Mouse (Mus musculus) heart, embryonic 13.5 days (tissue): ENCODE results near the gene Trmt10c. TPM values are rescaled to one million over a fixed set of nuclear protein-coding genes. Genes with fewer than 3 reads are reported as not detected.

Experiments used
- ATAC-seq: fragments of 200-750 bp; cut with Nextera tagmentation; 2 replicates; pipeline ENCODE4 v1.8.0; 2017; ENCODE audit warnings: moderate TSS enrichment; ENCODE audit not compliant: insufficient number of reproducible peaks, low FRiP score, low TSS enrichment; ENCODE audit errors: extremely low read depth
- H3K27ac ChIP-seq: fragments of 300-500 bp; sonication (generic); replicated peaks from 2 replicates; pipeline ENCODE4 v1.5.1; 2015; ENCODE audit warnings: moderate library complexity, mild to moderate bottlenecking, inconsistent platforms
- H3K27me3 ChIP-seq: fragments of 300-500 bp; sonication (generic); replicated peaks from 2 replicates; pipeline ENCODE4 v1.6.1; 2015; ENCODE audit warnings: mild to moderate bottlenecking, inconsistent platforms
- H3K36me3 ChIP-seq: fragments of 300-500 bp; sonication (generic); 2 replicates; pipeline ENCODE4 v1.6.1; 2015; ENCODE audit warnings: mild to moderate bottlenecking, inconsistent platforms
- H3K4me1 ChIP-seq: fragments of 300-500 bp; sonication (generic); 2 replicates; pipeline ENCODE4 v1.6.1; 2015; ENCODE audit warnings: inconsistent platforms
- H3K4me2 ChIP-seq: fragments of 300-500 bp; sonication (generic); 2 replicates; pipeline ENCODE4 v1.6.1; 2015; ENCODE audit warnings: inconsistent platforms, mild to moderate bottlenecking, moderate library complexity
- H3K4me3 ChIP-seq: fragments of 300-500 bp; sonication (generic); 2 replicates; pipeline ENCODE4 v1.5.1; 2015; ENCODE audit warnings: moderate library complexity, mild to moderate bottlenecking, inconsistent platforms
- H3K9ac ChIP-seq: fragments of 300-500 bp; sonication (generic); 2 replicates; pipeline ENCODE4 v1.6.1; 2015; ENCODE audit warnings: inconsistent platforms, mild to moderate bottlenecking, moderate library complexity
- H3K9me3 ChIP-seq: fragments of 300-500 bp; sonication (generic); 2 replicates; pipeline ENCODE4 v1.6.1; 2016; ENCODE audit warnings: inconsistent platforms
- WGBS: fragments of 180-500 bp; shearing (Covaris S2); methylation state at CpG from one replicate; pipeline ENCODE4 v1.1.7; 2015; ENCODE audit warnings: mixed read lengths; 5-methylcytosine and 5-hydroxymethylcytosine counted together
- microRNA-seq: library from miRNA; unstranded; fragments of <30 nt; microRNA quantifications from one replicate; pipeline ENCODE4, GENCODE M21; 2016
- polyA plus RNA-seq: library from polyadenylated mRNA; unstranded; fragments of >200 nt; fragmentation: Nextera tagmentation; extraction: Ambion mirVana; gene quantifications from 2 replicates; pipeline ENCODE4 v1.2.1, GENCODE M21; 2015

Gene Trmt10c
- polyA plus RNA-seq, 1 experiment from 2014 or later: 18.2 TPM

DNA sequence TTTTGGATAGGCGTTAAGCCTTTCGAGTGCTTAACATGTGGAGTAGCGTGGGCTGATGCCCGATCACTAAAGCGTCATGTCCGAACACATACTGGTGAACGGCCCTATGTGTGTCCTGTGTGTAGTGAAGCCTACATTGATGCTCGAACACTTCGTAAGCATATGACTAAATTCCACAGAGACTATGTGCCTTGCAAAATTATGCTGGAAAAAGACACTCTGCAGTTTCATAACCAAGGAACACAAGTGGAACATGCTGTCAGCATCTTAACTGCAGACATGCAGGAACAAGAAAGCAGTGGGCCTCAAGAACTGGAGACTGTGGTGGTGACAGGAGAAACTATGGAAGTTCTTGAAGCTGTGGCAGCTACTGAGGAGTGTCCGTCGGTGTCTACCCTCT is 30.8 kb downstream of the Trmt10c start:
- no peak overlapping the region for H3K4me3 ChIP-seq
- H3K27me3 ChIP-seq: no peaks in the 10 kb centered on the region
- peaks cover 70% of the 10 kb centered on the region for H3K36me3 ChIP-seq
- no peak overlapping the region for H3K4me2 ChIP-seq
- H3K9me3 ChIP-seq: no peaks in the 10 kb centered on the region
- H3K9ac ChIP-seq: no peak overlapping the region
- no peak overlapping the region for H3K27ac ChIP-seq
- no peak for ATAC-seq
- 85% methylated on average over 11 of the region's 11 CpGs for WGBS
- no peaks in the 10 kb centered on the region for H3K4me1 ChIP-seq

DNA sequence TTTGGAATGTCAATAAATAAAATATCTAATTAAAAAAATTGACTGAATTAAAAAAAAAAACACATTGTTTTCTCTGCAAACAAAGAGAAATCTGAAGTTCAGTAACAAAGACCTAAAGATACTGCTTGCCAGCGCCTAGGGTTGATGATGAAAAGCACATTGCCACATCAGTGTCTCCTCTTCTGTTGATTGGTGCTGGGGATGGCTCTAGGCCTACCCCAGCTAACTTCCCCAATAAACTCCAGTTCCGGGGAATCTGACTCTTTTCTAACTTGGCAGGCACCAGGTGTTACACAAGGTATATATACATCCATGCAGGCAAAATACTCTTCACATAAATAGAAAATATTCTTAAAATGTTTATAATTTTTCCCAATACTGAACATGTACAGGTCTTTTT is 43.4 kb downstream of the Trmt10c start:
- no peak overlapping the region for H3K4me2 ChIP-seq
- ATAC-seq: no peak
- no peaks in the 10 kb centered on the region for H3K9me3 ChIP-seq
- no peaks in the 10 kb centered on the region for H3K4me1 ChIP-seq
- peaks cover 75% of the 10 kb centered on the region for H3K36me3 ChIP-seq
- 93% methylated on average over 2 of the region's 2 CpGs for WGBS
- H3K27me3 ChIP-seq: no peaks in the 10 kb centered on the region
- H3K9ac ChIP-seq: no peak overlapping the region
- no peak overlapping the region for H3K4me3 ChIP-seq
- no peak overlapping the region for H3K27ac ChIP-seq

DNA sequence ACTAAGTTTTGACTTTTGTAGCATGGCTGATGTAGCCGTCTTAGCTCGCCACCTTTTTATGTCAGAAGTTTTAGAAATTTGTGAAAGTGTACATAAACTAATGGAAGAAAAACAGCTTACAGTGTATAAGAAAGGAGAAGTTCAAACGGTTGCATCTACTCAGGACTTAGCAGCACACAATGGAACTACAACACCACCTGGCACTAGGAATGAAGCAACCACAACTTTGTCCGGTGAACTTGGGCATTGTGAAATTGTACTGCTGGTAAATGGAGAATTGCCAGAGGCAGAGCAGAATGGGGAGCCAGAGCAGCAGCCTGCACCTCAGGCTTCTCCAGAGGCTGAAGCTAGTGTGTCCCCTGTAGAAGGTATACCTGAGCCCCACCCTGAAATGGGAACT is 47.3 kb downstream of the Trmt10c start:
- H3K9me3 ChIP-seq: no peaks in the 10 kb centered on the region
- ATAC-seq: no peak
- WGBS: 86% methylated on average over 4 of the region's 4 CpGs
- H3K36me3 ChIP-seq: peaks cover 65% of the 10 kb centered on the region
- H3K27ac ChIP-seq: no peak overlapping the region
- no peak overlapping the region for H3K4me2 ChIP-seq
- no peaks in the 10 kb centered on the region for H3K27me3 ChIP-seq
- H3K9ac ChIP-seq: no peak overlapping the region
- H3K4me1 ChIP-seq: no peaks in the 10 kb centered on the region
- H3K4me3 ChIP-seq: no peak overlapping the region

DNA sequence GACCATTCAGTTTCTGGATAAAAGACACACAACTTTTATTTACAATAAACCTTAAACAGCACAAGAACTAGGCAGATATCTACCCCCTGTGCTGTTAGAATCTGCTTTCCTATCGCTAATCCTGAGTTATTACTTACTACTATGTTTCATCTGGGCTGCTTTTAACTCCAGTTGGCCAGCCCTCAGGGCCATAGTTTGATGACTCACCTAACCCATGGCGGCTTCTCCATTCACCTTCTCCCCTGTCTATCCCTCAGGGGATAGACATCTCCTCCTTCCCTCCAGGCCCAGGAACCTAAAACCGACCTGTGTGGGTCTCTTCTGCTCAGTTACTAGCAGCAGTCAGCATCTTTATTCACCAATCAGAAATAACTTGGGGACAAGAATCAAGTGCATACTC is 51.6 kb downstream of the Trmt10c start:
- no peaks in the 10 kb centered on the region for H3K4me1 ChIP-seq
- WGBS: 91% methylated on average over 3 of the region's 3 CpGs
- H3K4me2 ChIP-seq: no peak overlapping the region
- no peak overlapping the region for H3K9ac ChIP-seq
- no peaks in the 10 kb centered on the region for H3K27me3 ChIP-seq
- ATAC-seq: no peak
- no peaks in the 10 kb centered on the region for H3K9me3 ChIP-seq
- H3K36me3 ChIP-seq: peaks cover 66% of the 10 kb centered on the region
- no peak overlapping the region for H3K4me3 ChIP-seq
- no peak overlapping the region for H3K27ac ChIP-seq

Small RNA genes lying within 50 kb of the gene (microRNA-seq; reads per million reads assigned to microRNA genes)
- gene Gm24047: not detected

Other genes with a start within 250 kb of the Trmt10c start
- 2.1 and 2.5 TPM in 2 replicates for gene Nfkbiz, start 198.9 kb downstream of the Trmt10c start, polyA plus RNA-seq
- gene Nxpe3, start 142.5 kb downstream of the Trmt10c start, polyA plus RNA-seq: 0.53 and 0.59 TPM in 2 replicates
- 7.5 and 9.1 TPM in 2 replicates for gene Cep97, start 103.0 kb downstream of the Trmt10c start, polyA plus RNA-seq
- 547 and 552 TPM in 2 replicates for gene Rpl24, start 71.5 kb downstream of the Trmt10c start, polyA plus RNA-seq
- 10.7 and 11.3 TPM in 2 replicates for gene Zbtb11, start 63.9 kb downstream of the Trmt10c start, polyA plus RNA-seq
- 144 and 158 TPM in 2 replicates for gene Pcnp, start 8.1 kb downstream of the Trmt10c start, polyA plus RNA-seq
- 18.9 and 19.0 TPM in 2 replicates for gene Senp7, start 10.5 kb upstream of the Trmt10c start, polyA plus RNA-seq
- gene Impg2, start 166.5 kb upstream of the Trmt10c start, polyA plus RNA-seq: 0.07 and 0.20 TPM in 2 replicates